Mouse (Mus musculus) myocyte (in vitro differentiated cells): Measurements from ENCODE around the gene Drosha.

Experiments used
- E2F4 ChIP-seq: IDR thresholded peaks from one replicate; pipeline ENCODE4 v1.6.1; 2011; ENCODE audit warnings: mild to moderate bottlenecking, control low read depth, moderate library complexity; ENCODE audit not compliant: insufficient read depth
- MAX ChIP-seq: IDR thresholded peaks from one replicate; pipeline ENCODE4 v1.6.1; 2011; ENCODE audit warnings: low read depth, mild to moderate bottlenecking, control low read depth
- MYOD1 ChIP-seq, 3 experiments: IDR thresholded peaks; one replicate each; pipeline ENCODE4 v1.6.1; 2011; ENCODE audit warnings: control low read depth in 2 of 3, low read depth in 2 of 3, mild to moderate bottlenecking in 2 of 3, moderate library complexity in 1 of 3; ENCODE audit not compliant: insufficient read length in 2 of 3, control insufficient read depth in 1 of 3
- MYOG ChIP-seq, 3 experiments: IDR thresholded peaks; one replicate each; pipeline ENCODE4 v1.6.1; 2011; ENCODE audit warnings: control low read depth in 2 of 3, low read depth in 2 of 3, mild to moderate bottlenecking in 2 of 3; ENCODE audit not compliant: insufficient read length in 2 of 3, control insufficient read depth in 1 of 3, insufficient read depth in 1 of 3
- POLR2A ChIP-seq: IDR thresholded peaks from one replicate; pipeline ENCODE4 v1.6.1; 2011; ENCODE audit warnings: low read depth, mild to moderate bottlenecking, control low read depth, moderate library complexity; ENCODE audit not compliant: insufficient read length
- POLR2AphosphoS2 ChIP-seq: IDR thresholded peaks from one replicate; pipeline ENCODE4 v1.6.1; 2011; ENCODE audit warnings: low read depth, control low read depth; ENCODE audit not compliant: insufficient read length
- TCF12 ChIP-seq: IDR thresholded peaks from one replicate; pipeline ENCODE4 v1.6.1; 2011; ENCODE audit warnings: mild to moderate bottlenecking, control low read depth; ENCODE audit not compliant: poor library complexity, insufficient read depth, severe bottlenecking
- USF1 ChIP-seq: IDR thresholded peaks from one replicate; pipeline ENCODE4 v1.6.1; 2011; ENCODE audit warnings: low read depth, mild to moderate bottlenecking, control low read depth, moderate library complexity

- TF ChIP-seq POLR2A = no peak
- no peak for TF ChIP-seq USF1
- no peak for TF ChIP-seq MYOD1 (IDR thresholded peaks at IDR 0.05; ENCODE audit: control insufficient read depth in 1 of 3, insufficient read length in 2 of 3, low read depth in 2 of 3)
- no peak for TF ChIP-seq TCF12
- no peak for TF ChIP-seq MYOG (IDR thresholded peaks at IDR 0.05; ENCODE audit: control insufficient read depth in 1 of 3, insufficient read depth in 1 of 3, insufficient read length in 2 of 3, low read depth in 2 of 3)
- TF ChIP-seq E2F4 = no peak
- no peak for TF ChIP-seq MAX
- TF ChIP-seq POLR2AphosphoS2 = no peak
These were observed 117.1 kb downstream of the Drosha start for GRCm38 (mm10) chr15:12941651-12942180.
